Mouse (Mus musculus) CD8-positive naive resting alpha-beta T cell, adult 2 months (primary cell): Measurements from ENCODE around the gene Snrpa1.
A peak's percentile ranks its signal among the peaks of the same experiment; 100 is the strongest.

Source experiments
- DNase-seq, 2 experiments: peaks; one replicate each; pipeline ENCODE4 v3.0.0; 2022; ENCODE audit warnings: low read depth in 2 of 2, low spot score in 2 of 2

Snrpa1 gene

DNA sequence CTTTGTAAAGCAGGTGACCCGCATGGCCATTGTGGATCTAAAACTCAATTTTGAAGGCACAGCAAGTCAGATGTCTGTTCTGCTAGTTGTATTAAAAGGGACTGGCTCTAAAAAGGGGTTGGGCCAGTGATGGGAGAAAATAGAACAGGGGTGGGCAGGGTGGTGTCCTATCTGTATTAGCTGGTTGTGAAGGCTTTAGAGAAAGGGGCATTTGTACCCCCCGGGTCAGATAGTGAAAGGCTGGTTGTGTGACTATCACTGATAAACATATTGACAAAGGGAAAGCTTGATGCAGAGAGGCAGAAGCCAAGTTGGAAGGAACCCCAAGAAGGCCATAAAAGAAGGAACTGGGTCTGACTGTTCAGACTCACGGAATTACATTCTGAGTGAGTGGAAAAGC is 54.8 kb downstream of the Snrpa1 start:
- DNase-seq: no peak

DNA sequence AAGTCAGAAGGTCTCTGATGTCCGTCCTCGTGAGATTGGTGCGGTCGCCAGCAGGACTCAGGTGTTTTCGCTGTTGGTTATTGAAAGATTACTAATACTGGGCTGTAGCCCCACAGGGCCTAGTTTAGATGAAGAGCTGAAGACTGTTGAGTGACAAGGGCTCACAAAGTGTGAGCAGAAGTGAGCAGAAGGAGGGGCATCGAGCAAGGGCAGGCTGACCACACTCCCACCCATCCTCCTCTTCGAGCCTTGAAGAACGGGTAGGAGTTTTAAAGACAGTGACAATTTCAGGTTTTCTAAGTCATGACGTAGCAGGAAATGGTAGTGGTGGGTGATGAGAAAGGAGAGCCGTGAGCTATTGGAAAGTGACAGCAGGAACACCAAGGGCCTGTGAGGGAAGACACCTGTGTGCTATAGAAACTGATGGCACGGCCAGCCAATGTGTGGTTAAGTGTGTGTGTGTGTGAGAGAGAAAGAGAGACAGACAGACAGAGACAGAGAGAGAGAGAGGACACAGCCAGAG is 57.1 kb downstream of the Snrpa1 start:
- peak; percentile 14 to 24 for DNase-seq

- DNase-seq: no peak
Observed at GRCm38 (mm10) chr7:66116906-66117482, 58.2 kb downstream of the Snrpa1 start.

DNA sequence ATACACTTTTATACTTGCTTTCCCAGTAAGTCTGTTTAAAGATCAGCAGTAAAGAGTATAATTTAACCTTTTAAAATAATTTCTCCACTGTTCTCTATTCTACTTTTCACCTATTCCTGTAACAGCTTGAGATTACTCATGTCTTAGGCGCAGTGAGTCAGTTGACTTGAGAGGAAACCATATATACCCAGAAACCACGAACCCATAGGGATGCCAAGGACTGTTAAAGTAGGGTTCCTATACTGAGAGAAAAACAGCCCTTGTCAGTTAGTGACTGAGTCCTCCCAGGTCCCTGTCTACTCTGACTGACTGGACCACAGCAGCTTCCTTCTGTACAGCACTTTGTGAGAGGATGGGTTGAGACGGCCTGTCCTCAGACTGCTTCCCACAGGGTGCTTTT is 59.2 kb downstream of the Snrpa1 start:
- no peak for DNase-seq

DNA sequence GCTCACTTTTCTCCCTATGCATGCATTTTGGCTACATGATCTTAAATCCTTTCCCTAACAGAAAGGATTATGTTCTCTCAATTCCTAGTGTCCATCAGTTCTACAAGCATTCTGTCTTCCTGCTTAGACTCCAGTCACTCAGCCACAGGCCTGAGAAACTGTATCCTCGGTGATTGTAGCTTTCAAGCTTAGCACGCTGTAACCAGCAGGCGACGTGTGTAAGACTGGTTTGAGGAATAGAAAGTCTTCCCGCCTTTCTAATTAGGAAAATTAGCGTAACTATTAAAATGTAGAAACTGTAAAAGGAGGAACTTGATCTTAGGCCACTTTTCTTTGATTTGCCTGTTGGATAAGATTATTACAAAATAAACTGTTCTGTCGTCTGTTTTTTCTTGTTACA is 60.0 kb downstream of the Snrpa1 start:
- no peak for DNase-seq

DNA sequence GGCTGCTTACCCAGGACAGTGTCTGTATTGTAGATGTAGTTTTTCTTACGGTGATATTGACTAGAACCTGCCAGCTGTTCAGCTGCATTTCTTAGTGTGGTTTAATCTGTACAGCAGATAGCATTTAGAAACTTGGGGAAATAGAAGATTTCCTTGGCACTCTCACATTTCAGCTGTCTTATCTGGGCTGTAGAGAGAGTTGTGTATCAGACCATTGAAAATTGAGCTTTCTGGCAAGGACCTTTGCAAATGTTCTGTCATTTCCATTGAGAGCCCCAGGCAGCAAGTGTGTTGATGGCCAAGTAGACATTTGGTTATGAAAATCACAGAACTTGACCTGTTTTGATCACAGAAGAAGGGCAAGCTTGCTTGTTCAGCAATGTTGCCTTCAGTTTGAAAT is 61.3 kb downstream of the Snrpa1 start:
- no peak for DNase-seq

- no peak for DNase-seq
Observed at GRCm38 (mm10) chr7:66120702-66121396, 62.0 kb downstream of the Snrpa1 start.
